Mouse (Mus musculus): ENCODE data around the gene Rab11fip4.

- TF ChIP-seq CTCF (IDR thresholded peaks at IDR 0.05; ENCODE audit: borderline replicate concordance, insufficient read depth, low read length) (no peak), POLR2A (IDR thresholded peaks at IDR 0.05; ENCODE audit: low read depth, low read length) (no peak)
Measured at GRCm38 (mm10) chr11:79714743-79715110, 123.7 kb downstream of the Rab11fip4 start.

All from embryonic fibroblast, embryonic 13.5 days (primary cell).